Mouse (Mus musculus) MEL (cell line): Measurements from ENCODE around the gene Chl1.

Source experiments
- CTCF ChIP-seq, 3 experiments: IDR thresholded peaks in 2 of 3; conservative IDR thresholded peaks in 1 of 3; 2 replicates each; pipeline ENCODE4 v1.5.1; 2011 to 2012; ENCODE audit warnings: low read length in 3 of 3, low read depth in 2 of 3, mild to moderate bottlenecking in 2 of 3, improper control_type of control experiment in 1 of 3, inconsistent platforms in 1 of 3, mixed read lengths in 1 of 3, moderate library complexity in 1 of 3; ENCODE audit not compliant: control insufficient read depth in 1 of 3, insufficient read depth in 1 of 3, poor library complexity in 1 of 3, severe bottlenecking in 1 of 3
- EP300 ChIP-seq, 2 experiments: IDR thresholded peaks; 2 replicates each; pipeline ENCODE4 v1.6.1; 2011; ENCODE audit warnings: improper control_type of control experiment in 2 of 2, low read length in 2 of 2, low read depth in 1 of 2, mild to moderate bottlenecking in 1 of 2
- GATA1 ChIP-seq: IDR thresholded peaks from 2 replicates; pipeline ENCODE4 v1.6.1; 2011; ENCODE audit warnings: low read depth, low read length, improper control_type of control experiment
- KAT2A ChIP-seq: conservative IDR thresholded peaks from 2 replicates; pipeline ENCODE4 v1.6.1; 2012; ENCODE audit warnings: low read depth, low read length, improper control_type of control experiment, inconsistent platforms
- TCF12 ChIP-seq: IDR thresholded peaks from 2 replicates; pipeline ENCODE4 v1.6.1; 2014; ENCODE audit warnings: low read depth, mild to moderate bottlenecking, inconsistent platforms, low read length, improper control_type of control experiment, moderate library complexity
- UBTF ChIP-seq: IDR thresholded peaks from 2 replicates; pipeline ENCODE4 v1.6.1; 2012; ENCODE audit warnings: low read depth, mild to moderate bottlenecking, inconsistent platforms, low read length, improper control_type of control experiment, moderate library complexity, borderline replicate concordance; ENCODE audit not compliant: insufficient read depth

GRCm38 (mm10) chr6:103676664-103677063 is 166.3 kb downstream of the Chl1 start:
- TF ChIP-seq EP300 (IDR thresholded peaks at IDR 0.05; ENCODE audit: low read depth in 1 of 2, low read length in 2 of 2) (no peak), CTCF (IDR thresholded peaks at IDR 0.05 in 2 of 3, conservative IDR thresholded peaks at IDR 0.05 in 1 of 3; ENCODE audit: control insufficient read depth in 1 of 3, insufficient read depth in 1 of 3, low read depth in 2 of 3, low read length in 3 of 3, poor library complexity in 1 of 3, severe bottlenecking in 1 of 3) (no peak), UBTF (no peak), TCF12 (no peak), GATA1 (no peak), KAT2A (no peak)
